Mouse (Mus musculus): ENCODE data around the gene Olfr11. TPM values are rescaled to one million over a fixed set of nuclear protein-coding genes. Genes with fewer than 3 reads are reported as not detected.

The Olfr11 gene
- not detected for polyA plus RNA-seq (2021)

- no peak for TF ChIP-seq CTCF (IDR thresholded peaks at IDR 0.05)
- ChIA-PET CTCF (no interaction called here), POLR2A (no interaction called here)
- in situ Hi-C loops (cut with MboI; ENCODE audit: low pct_unique_long_range_greater_than_20kb): no loop called here
- H3K27me3 ChIP-seq: peaks cover 24% of the 10 kb centered on the region
- ATAC-seq (no peak), DNase-seq (ENCODE audit: low read depth, low spot score) (no peak)
These were observed at the start of gene Olfr11 for GRCm38 (mm10) chr13:21642418-21642817. Olfr11 (minus strand) TSS chr13:21642518.

GRCm38 (mm10) chr13:21677305-21677704 lies 35.0 kb upstream of the Olfr11 start, which contains the start of gene Olfr1360:
Olfr1360 (minus strand) TSS chr13:21677405.
- no peak for TF ChIP-seq CTCF (IDR thresholded peaks at IDR 0.05)
- ATAC-seq: no peak
- peaks cover 20% of the 10 kb centered on the region for H3K27me3 ChIP-seq
- ChIA-PET POLR2A (no interaction called here), CTCF (no interaction called here)
- in situ Hi-C loops (cut with MboI; ENCODE audit: low pct_unique_long_range_greater_than_20kb): no loop called here
- no peak for DNase-seq (ENCODE audit: low read depth, low spot score)

- in situ Hi-C loops (cut with MboI; ENCODE audit: low pct_unique_long_range_greater_than_20kb): no loop called here
- DNase-seq (ENCODE audit: low read depth, low spot score): no peak
- no peak for ATAC-seq
- TF ChIP-seq CTCF (IDR thresholded peaks at IDR 0.05): no peak
- peaks cover 45% of the 10 kb centered on the region for H3K27me3 ChIP-seq
- POLR2A ChIA-PET: interaction anchor here (0.5 kb wide), 1 partner anchor 371 kb away, joined by 4 read pairs; no protein-coding TSS in a partner anchor
- CTCF ChIA-PET: no interaction called here
These were observed 21.0 kb upstream of the Olfr11 start, which contains the start of gene Olfr1361 for GRCm38 (mm10) chr13:21663286-21663685. Olfr1361 (minus strand) TSS chr13:21663386.

- ChIA-PET POLR2A (no interaction called here), CTCF (no interaction called here)
- in situ Hi-C loops (cut with MboI; ENCODE audit: low pct_unique_long_range_greater_than_20kb): no loop called here
- ATAC-seq: no peak
- H3K27me3 ChIP-seq: peaks cover 8% of the 10 kb centered on the region
- no peak for TF ChIP-seq CTCF (IDR thresholded peaks at IDR 0.05)
- DNase-seq (ENCODE audit: low read depth, low spot score): no peak
These were observed 28.4 kb downstream of the Olfr11 start, which contains the start of gene Olfr1362 for GRCm38 (mm10) chr13:21613922-21614321. Olfr1362 (minus strand) TSS chr13:21614022.

- ATAC-seq (no peak), DNase-seq (ENCODE audit: low read depth, low spot score) (no peak)
- TF ChIP-seq CTCF (IDR thresholded peaks at IDR 0.05): no peak
- peaks cover 4% of the 10 kb centered on the region for H3K27me3 ChIP-seq
- POLR2A ChIA-PET: no interaction called here
- CTCF ChIA-PET: no interaction called here
- in situ Hi-C loops (cut with MboI; ENCODE audit: low pct_unique_long_range_greater_than_20kb): no loop called here
These were observed 50.7 kb downstream of the Olfr11 start for GRCm38 (mm10) chr13:21591618-21592017.

Other genes with a start within 250 kb of the Olfr11 start
- 54.0 TPM for gene Zkscan3, start 239.8 kb downstream of the Olfr11 start, polyA plus RNA-seq (2021)
- 0.17 TPM for gene Pgbd1, start 201.5 kb downstream of the Olfr11 start, polyA plus RNA-seq (2021)
- 25.5 TPM for gene Zscan26, start 188.8 kb downstream of the Olfr11 start, polyA plus RNA-seq (2021)
- 0.42 TPM for gene Nkapl, start 174.0 kb downstream of the Olfr11 start, polyA plus RNA-seq (2021)
- 2.5 TPM for gene Zkscan4, start 163.6 kb downstream of the Olfr11 start, polyA plus RNA-seq (2021)
- gene Gm10065, start 163.1 kb downstream of the Olfr11 start, polyA plus RNA-seq (2021): not detected
- 34.4 TPM for gene AK157302, start 147.3 kb downstream of the Olfr11 start, polyA plus RNA-seq (2021)
- 416 TPM for gene Gm11273, start 141.1 kb downstream of the Olfr11 start, polyA plus RNA-seq (2021)
- gene Zkscan8, start 111.4 kb downstream of the Olfr11 start, polyA plus RNA-seq (2021): 12.5 TPM
- gene Olfr1366, start 99.7 kb downstream of the Olfr11 start, polyA plus RNA-seq (2021): 0.01 TPM
- 0.09 TPM for gene Olfr1535, start 82.6 kb downstream of the Olfr11 start, polyA plus RNA-seq (2021)
- not detected for gene Olfr1364, start 60.8 kb downstream of the Olfr11 start, polyA plus RNA-seq (2021)
- gene Olfr1362, start 28.5 kb downstream of the Olfr11 start, polyA plus RNA-seq (2021): not detected
- not detected for gene Olfr1361, start 20.9 kb upstream of the Olfr11 start, polyA plus RNA-seq (2021)
- gene Olfr1360, start 34.9 kb upstream of the Olfr11 start, polyA plus RNA-seq (2021): not detected
- gene Olfr1359, start 55.6 kb upstream of the Olfr11 start, polyA plus RNA-seq (2021): not detected
- gene Hist1h2bl, start 73.6 kb upstream of the Olfr11 start, polyA plus RNA-seq (2021): 1.1 TPM
- gene Hist1h2ai, start 73.9 kb upstream of the Olfr11 start, polyA plus RNA-seq (2021): not detected
- gene Hist1h3h, start 75.1 kb upstream of the Olfr11 start, polyA plus RNA-seq (2021): 4.9 TPM
- not detected for gene Hist1h2bm, start 79.5 kb upstream of the Olfr11 start, polyA plus RNA-seq (2021)
- gene Hist1h4j, start 92.5 kb upstream of the Olfr11 start, polyA plus RNA-seq (2021): 1.2 TPM
- gene Hist1h4k, start 108.0 kb upstream of the Olfr11 start, polyA plus RNA-seq (2021): 6.5 TPM
- not detected for gene Hist1h2ak, start 111.3 kb upstream of the Olfr11 start, polyA plus RNA-seq (2021)
- 4.9 TPM for gene Hist1h2bn, start 111.6 kb upstream of the Olfr11 start, polyA plus RNA-seq (2021)
- 1.4 TPM for gene Hist1h1b, start 138.1 kb upstream of the Olfr11 start, polyA plus RNA-seq (2021)
- 1.6 TPM for gene Hist1h3i, start 140.9 kb upstream of the Olfr11 start, polyA plus RNA-seq (2021)
- gene Hist1h2an, start 144.7 kb upstream of the Olfr11 start, polyA plus RNA-seq (2021): 4.5 TPM
- gene Hist1h2bp, start 144.9 kb upstream of the Olfr11 start, polyA plus RNA-seq (2021): 0.45 TPM
- gene Hist1h2bq, start 167.7 kb upstream of the Olfr11 start, polyA plus RNA-seq (2021): 35.6 TPM
- gene Hist1h2ao, start 167.9 kb upstream of the Olfr11 start, polyA plus RNA-seq (2021): not detected
- gene Hist1h4m, start 169.2 kb upstream of the Olfr11 start, polyA plus RNA-seq (2021): 1.0 TPM
- not detected for gene Hist1h4n, start 189.7 kb upstream of the Olfr11 start, polyA plus RNA-seq (2021)
- gene Hist1h2ap, start 191.0 kb upstream of the Olfr11 start, polyA plus RNA-seq (2021): 0.60 TPM
- 36.6 TPM for gene Hist1h2br, start 191.2 kb upstream of the Olfr11 start, polyA plus RNA-seq (2021)

Data from Patski (cell line).